Mouse (Mus musculus) spleen, adult 12 weeks (tissue): ENCODE results near the gene Tnrc6a.
"Not testable (repeated sequence)": the region's sequence is repeated elsewhere in the genome, so short reads cannot be mapped to it uniquely, and the experiment has no call there.

Experiments
- DNase-seq: peaks from one replicate; pipeline ENCODE4 v3.0.0; 2022; ENCODE audit warnings: low spot score

Gene Tnrc6a

DNA sequence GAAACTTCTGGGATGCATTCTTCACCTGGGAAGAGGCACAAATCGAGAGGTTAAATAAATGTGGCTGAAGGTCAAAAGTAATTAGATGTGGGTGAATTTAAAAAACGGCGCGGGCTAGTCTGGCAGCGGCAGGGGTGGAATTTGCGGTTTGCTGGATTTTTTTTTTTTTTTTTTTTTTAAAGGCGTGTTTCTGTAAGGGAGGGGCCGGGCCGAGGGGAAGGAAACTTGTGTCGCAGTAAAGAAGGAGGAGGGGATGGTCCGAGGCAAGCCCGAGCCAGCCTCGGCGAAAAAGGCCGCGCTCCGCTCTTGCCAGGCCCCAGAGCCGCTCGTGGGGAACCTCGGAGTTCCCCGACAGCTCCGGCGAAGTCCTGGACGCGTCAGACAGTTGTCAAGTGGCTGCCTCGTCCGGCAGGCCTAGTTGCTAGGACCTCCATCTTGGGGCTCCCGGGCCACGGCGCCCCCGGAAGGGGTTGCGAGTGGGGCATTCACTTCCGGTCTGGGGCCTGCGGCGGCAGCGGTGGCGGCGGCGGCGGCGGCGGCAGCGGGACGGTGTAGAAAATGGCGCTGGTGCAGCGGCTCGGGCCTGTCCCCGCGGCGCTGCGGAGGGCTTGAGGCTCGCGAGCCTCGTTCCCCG is at the start of gene Tnrc6a:
TSS of gene Tnrc6a (plus strand) at position 221 of the 634 bp plus-strand sequence.
- DNase-seq = peak; percentile 89

DNA sequence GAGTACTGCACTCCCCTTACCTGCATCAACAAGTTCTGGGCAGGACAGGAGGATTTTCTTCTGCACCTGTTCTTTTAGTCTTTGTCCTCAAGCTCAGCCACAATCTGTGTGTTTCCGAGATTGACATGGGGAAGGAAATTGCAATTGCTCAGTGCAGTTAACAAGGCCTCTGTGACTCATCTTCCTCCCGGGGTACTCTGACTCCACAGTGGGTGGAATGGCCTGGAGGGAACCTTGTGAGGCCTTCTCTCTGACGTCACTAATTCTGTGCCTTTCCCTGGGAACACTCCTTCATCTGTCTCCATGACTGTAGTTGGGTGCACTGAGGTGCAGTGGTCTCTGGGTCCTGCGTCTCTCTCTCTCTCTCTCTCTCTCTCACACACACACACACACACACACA is 41.4 kb upstream of the Tnrc6a start:
- no peak for DNase-seq

DNA sequence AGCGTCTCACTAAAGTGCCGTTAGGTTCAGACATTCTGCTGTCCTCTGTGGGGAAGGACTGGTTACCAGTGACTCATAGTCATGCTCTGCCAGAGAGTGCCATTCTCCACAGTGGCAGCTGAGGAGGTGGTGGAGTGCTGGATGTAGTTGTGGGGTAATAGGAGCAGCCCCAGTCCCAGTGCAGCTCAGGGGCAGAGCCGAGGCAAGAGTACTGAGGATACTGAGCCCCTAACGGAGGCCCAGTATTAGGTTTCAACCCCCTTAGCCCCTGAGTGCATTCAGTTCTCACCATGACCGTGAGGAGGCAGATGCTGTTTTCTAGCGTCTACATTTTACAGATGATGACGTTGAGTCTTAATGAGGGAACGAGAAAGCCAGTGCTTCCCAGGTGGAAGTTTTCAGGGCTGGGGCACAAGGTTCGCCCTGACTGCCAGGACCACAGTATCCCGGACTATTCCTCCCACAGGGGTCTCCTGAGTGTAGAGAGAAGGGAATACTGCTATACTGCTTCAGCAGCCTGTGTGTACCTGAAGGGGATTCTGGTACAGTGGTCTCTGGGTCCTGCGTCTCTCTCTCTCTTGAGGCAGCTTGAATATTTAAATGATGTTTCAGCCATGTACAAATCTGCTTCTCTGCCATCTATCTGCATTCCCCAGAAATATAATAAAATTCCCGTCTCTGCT is 40.1 kb upstream of the Tnrc6a start:
- DNase-seq = no peak

DNA sequence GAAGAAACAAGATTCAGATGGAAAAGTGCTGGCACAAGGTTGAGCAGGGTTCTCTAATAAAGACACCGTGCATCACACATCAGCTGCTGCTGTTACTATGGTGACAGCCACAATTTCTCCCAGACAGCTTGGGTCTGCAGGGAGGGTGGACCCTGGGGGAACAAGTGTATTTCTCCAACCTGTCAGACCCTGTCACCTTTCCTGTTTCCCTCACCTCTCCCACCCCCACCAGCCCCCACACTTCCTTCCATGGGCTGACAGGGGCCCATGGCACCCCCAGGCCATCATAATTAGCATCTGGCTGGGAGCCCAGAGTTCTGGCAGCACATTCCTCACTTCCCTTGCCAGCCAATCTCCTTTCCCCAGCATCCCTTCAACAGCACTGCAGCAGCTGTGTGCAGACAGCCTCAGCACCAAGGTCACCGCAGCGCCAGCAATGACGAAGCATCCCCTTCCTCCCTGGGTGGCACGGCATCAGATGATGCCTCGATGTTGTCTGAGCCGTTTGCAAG is 39.4 kb upstream of the Tnrc6a start:
- no peak for DNase-seq

DNA sequence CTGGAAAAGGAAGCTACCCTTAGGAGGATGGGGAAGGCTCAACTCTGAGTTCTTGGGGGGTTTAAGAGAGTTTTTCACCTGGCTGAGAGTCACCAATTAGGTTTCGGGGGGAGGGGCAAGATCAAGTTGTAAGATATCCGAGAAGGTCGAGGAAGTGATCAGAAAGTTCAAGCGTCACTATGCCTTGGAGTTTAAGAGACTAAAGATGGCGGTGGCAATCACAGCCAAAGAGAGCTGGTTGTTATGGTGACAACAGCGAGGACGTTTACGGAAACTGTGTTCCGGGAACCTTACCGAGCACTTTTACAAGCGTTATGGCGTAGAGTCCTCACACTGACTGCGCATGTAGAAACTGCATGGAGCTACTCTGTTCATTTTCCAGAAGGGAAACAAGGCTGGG is 39.0 kb upstream of the Tnrc6a start:
- no peak for DNase-seq

DNA sequence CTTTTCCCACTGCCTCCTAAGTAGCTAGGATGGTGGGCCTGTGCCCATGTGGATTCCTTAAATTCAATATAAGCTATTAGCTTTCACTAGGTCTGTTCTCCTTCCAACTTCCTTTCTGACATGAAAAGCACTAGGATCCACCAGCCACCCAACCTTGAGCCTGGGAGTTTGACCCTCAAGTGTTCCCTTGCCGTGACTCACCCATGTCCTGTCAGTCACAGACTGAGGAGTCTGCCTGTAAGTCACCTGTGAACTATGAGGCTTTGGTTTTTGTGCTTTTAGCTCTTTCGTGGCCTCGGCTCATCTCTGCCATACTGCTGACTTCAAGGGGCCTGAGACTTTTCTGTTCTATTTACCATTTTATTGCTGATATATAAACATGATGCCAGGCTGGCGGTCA is 34.8 kb upstream of the Tnrc6a start:
- no peak for DNase-seq

DNA sequence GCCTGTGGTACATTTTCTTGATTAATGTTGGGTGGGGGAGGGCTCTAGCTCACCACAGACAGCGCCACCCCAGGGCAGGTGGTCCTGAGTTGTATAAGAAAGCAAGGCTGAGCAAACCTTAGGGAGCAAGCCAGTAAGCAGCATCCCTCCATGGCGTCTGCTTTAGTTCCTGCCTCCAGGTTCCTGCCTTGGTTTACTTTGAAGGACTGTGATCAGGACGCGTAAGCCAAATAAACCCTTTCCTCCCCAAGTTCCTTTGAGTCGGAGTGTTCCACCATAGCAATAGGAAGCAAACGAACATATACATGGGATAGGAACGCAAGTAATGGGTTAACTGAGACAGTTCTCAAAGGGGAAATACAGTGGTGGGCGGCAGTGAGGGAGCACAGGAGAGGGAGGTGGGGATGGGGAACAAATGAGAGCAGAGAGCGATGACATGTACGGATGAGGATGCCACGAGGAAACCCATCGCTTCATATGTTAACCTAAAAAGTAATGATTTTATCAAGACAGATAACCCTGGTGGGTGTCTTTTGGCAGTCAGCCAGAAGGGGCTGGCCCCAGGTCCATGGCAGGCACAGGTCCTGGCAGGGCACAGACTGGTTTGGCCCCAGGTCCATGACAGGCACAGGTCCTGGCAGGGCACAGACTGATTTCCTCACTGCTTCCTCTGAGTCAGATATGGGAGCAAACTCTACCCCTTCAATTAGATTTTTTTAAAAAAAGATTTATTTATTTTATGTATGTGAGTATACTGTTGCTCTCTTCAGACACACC is 27.2 kb upstream of the Tnrc6a start:
- no peak for DNase-seq

DNA sequence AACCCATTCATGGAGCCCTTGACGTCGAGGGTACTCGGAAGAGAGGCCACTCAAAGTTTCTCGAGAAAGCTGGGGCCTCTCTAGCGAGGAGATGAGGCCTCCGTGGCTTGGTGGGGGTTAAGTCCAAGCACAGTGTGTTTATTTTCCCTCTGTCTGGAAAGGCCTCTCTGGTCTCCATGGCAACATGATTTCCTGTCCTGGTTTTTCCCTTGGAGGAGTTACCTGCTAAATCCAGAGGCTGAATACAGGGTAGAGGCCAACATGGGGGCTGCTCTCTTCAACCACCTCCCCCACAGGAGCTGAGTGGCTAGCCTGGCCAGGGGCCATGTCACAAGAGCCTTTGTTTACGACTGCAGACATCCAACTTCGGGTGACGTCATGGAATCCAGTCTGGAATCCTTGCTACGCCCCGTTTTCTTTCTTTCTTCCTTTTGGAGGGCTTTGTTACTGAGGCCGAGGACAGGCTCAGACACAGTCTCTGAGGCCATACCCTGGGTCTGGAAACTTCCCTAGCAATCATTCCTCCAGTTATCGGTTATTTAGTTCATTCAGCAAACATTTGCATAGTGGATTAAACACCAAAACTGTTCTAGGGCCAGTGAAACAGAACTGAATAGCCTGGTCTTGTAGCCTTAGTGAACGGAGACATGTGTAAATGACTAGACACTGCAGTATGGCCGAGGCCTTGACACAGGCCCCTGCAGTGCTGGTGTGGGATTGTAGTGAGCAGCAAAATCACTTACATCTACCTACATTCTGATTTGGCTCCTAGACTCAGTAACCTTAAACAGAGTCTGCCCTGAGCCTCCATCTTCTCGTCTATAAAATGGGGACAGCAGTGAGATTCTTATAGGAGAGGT is 25.6 kb upstream of the Tnrc6a start:
- no peak for DNase-seq

DNA sequence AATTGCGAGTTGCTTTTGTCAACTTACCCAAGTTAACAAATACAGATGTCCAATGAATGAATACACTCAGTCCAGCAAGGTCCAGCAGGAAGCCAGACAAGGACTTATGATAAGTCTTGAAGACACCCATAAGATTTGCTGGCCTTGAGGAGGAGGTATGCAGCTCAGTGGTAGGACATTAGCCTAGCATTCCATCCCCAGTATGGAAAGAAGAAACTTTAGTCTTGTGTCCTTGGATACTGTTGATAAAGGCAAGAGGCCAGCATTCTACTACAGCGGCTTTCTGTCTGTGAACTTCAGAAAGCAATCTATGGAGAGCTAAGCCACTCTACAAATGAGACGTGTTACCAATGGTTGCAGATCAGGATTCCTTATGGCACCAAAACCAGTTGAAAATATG is 22.4 kb upstream of the Tnrc6a start:
- DNase-seq = no peak

DNA sequence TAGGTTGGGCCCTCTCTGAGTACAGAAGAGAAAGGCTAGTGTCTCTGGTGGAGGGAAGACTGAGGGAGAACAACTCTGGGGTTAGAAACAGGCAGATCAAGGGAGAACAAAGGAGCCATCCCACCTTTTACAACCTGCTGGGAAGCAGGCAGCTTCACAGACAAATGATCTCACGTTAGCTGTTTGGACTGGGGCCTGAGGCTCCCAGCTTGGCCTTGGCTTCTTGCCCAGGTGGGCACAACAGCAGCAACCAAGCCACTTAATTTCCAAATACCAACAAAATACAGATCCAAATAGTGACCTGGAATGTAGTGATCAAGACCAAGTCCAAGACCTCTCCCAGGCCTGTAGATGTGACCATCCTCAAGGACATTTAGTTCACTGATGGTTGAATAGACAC is 18.3 kb upstream of the Tnrc6a start:
- DNase-seq = not testable (repeated sequence)

DNA sequence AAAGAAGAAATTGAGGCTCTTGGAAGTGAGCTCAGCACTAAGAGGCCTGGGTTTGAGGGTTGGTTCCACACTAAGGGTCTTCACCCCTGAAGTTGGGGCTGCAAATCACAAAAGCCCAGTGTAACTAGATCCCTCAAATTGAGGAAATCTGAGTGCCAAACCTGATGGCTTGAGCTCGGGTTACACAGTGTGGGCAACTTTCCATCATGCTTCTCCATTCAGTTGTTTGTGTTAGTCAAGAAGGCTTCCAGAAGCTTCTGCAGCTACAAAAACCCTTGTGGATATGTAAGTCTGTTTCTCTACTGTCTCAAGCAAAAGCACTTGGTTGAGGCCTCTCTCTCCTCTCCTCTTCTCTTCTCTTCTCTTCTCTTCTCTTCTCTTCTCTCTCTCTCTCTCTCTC is 17.8 kb upstream of the Tnrc6a start:
- no peak for DNase-seq

DNA sequence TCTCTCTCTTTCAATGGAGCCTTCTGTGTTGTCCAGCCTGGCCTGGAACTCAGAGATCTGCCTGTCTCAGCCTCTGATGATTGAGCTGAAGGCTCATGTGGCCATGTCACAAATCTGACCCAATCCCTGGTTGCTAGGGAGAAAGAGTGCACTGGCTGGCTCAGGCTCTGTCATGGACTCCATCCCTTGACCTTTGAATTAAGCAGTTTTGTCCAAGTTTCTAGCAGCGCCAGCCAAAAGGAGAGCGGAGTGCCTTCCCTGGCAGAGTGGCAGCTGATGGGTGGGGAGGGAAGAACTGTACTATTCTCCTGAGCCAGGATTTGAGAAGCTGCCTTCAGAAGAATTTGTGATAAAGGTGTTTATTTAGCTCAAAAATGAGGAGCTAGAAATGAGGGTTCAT is 17.4 kb upstream of the Tnrc6a start:
- no peak for DNase-seq

DNA sequence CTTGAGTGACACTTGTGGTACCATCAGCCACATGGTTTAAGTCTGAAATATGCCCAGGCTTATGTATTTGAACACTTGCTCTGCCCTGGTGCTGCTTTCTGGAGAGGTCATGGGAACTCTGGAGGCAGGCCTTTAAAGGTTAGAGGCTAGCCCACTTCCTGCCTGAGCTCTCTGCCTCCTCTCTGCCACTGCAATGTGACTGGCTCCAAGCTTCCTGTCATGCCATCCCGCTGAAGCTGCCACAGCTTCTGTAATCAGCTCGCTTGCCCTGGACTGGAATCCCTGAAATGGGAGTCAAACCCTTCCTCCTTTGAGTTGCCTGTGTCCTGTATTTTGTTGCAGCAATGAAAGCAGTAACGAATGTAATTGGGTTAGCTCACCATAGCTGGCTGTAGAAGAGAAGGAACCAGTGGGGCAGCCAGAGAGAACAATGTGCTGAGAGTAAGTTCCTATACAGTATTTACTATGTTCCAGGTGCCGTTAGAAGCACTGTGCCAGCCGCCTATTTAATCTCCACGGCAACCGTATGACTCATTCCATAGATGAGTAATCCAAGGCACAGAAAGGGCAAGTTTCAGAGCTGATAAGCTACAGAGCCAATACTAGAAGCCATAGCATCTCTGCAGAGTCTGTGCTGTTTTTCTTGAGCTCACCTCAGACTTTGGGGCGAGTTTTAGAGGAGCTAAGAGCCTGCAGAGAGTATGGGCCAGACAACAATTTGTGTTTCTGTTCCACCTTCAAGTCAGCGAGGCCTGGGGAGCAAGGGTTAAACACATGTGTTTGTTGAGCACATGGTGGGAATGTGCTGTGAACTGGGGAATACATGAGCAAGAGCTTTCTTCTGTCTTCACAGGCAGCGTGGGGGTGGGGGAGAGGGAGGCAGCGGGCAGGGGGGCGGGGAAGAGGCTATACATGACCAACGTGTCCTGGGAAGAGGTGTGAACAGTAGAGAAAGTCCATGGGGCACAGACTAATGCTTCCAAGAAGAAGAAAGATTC is 15.3 kb upstream of the Tnrc6a start:
- DNase-seq = no peak

DNA sequence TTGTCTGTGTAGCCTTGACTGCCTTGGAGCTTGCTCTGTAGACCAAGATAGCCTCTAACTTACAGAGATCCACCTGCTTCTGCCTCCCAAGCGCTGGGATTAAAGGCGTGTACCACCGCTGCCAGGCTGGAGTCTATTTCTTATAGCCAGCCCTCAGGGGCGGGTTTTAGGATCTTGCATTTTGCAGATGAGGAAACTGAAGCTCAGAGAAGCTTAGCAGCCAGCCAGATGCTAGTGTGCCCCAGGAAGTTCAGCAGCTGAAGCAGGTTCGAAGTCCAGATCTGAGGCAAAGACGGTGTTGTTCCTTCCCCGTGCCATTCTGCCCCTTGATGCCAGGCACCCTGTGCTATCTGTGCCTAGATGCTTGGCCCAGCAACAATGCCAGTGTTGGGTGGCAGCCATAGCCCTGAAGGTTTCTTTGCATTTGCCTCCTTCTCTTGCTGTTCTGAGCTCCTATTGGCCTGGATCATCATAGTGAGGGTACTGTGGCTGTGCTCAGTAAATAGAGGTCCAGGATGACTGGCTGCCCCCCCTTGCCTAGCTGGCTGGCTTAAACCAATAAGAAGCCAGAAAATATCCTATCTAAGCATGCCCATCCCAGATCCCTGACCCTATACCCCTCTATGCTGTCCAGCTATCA is 14.2 kb upstream of the Tnrc6a start:
- DNase-seq = no peak

DNA sequence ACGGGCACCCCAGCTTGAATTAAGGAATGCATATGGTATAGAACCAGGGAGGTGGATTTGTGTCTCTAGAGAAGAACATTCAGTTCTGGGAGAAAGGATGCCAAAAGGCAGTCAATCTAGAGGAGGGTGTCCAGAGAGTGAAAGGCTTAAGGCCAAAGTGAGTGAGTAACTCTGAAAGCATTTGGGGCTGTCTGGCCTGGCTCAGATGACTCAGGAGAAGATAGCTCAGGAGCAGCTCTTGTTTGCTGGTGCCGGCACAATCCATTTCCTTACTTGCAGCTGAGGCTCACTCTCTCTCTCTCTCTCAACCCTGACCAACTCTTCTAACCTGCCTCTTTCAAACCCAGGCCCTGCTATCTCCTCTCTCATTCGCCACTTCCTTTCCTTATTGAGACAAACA is 13.6 kb upstream of the Tnrc6a start:
- no peak for DNase-seq

DNA sequence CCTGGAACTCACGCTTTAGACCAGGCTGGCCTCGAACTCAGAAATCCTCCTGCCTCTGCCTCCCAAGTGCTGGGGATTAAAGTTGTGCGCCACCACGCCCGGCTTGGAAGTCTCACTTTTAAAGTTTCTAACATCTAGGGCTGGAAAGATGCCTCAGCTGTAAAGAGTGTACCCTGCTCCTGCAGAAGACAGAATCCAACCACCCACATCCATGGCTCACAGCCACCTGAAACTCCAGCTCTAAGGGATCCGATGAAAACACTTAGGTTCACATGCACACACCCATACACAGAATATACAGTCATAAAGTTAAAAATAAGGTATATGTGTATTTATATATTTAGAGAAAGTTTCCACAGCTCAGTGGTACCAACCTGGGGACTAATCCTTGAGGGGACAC is 10.1 kb upstream of the Tnrc6a start:
- DNase-seq = no peak

DNA sequence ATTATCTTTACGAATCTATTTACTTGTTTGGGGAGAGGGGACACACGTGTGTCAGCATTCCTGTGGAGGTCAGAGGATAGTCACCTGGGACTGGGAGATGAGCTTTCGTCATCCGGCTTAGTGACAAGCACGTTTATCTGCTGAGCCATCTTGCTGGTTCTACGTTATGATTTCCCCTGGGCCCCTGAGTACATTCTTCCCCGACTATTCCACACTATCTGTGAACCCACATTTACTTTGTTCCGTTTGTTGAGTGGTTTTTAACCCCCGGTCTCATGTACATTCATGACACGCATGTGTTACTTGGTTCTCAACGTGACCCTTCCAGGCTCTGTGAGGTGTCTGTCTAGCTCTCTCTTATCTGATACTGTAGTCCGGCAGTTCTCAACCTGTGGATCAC is 6.9 kb upstream of the Tnrc6a start:
- DNase-seq = no peak

DNA sequence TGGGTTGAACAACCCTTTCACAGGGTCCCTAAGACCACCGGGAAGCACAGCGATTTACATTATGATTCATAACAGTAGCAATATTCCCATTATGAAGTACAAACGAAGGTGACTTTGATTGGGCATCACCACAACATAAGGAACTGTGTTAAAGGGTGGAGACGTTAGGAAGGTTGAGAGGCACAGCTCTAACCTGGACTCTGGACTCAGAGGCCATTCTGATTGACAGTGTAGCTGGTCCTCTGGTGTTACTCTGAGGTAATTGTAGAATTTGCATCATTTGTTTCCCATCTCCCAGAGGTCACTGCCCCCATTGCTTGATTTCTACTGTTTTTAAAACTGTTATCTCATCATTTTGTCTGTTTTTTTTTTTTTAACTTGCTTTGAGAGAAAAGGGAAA is 6.5 kb upstream of the Tnrc6a start:
- DNase-seq = no peak

DNA sequence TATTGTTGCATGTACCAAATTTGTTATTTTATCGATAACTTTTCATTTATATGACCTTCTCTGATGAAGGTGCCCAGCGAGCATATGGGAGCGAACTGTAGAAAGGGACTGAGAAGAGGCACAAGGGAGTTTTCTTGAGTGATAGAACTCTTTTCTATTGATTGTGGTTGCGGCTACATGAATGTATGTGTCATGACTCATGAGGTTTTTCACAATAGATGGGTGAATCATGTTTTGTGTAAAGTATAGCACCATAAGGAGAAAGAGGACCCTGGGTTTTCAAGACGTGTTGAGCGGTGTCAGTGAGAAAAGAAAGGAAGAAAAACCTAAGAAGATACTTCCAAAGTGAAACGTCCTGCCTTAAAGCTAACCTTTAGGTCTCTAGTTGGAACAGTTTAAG is 3.2 kb upstream of the Tnrc6a start:
- DNase-seq = no peak

DNA sequence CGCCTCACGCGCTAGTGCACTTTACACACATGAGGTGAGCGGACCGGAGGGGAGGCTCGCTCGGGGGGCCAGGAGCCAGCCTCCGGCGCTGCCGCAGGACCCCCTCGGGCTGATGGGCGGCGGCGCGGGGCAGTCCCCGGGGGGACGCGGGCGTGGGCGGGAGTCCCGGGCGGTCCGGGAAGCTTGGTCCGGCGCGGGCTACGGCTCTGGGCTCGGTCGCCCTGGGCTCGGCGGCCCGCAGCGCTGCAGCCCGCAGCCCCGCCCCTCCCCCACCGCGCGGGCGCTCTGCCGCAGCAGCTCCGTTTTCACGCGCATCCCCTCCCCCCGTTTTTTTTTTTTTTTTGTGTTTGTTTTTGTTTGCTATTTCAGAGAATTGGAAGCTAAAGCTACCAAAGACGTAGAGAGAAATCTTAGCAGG is 623 bp downstream of the Tnrc6a start:
- DNase-seq = no peak
